ENCODE assay signal across 17 mouse cellular contexts in the genomic region with DNA sequence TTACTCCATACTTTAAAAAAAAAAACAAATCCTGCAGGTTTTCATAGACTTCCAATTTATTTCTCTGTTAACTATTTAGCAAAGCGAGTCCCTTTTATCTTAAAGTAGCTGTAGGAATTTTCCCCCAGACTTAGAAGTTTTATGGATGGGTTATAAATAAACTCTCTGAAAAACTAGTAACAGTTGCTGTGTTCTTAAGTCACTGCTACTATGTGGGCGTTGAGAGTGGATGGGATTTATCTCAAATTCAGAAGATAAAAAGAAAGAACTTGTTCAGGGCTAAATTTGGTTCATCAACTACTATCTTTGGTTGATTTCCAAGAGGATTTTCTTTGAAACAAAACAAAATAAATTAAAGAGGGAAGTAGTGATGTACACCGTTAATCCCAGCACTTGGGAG.
"Had no signal": no experiment of that assay in that cellular context is flagged by ENCODE, and none has a peak within 500 bp of the region (broad histone marks: within the 10 kb centered on the region; RNA-seq: fewer than 3 reads in every experiment).

No protein-coding gene starts in this region.

- H3K9me3 ChIP-seq: neural tube, embryonic 12.5 days; neural tube, embryonic 13.5 days; neural tube, embryonic 15.5 days; stomach, embryonic 15.5 days had no signal

- DNase-seq: retina, postnatal 1 day; right cerebral cortex, adult 18-20 months; right cerebral cortex, postnatal 14 days; right cerebral cortex, postnatal 25 days; right cerebral cortex, postnatal 4 days; spleen, adult 18-20 months; thymus, adult 18-20 months; thymus, adult 2 months; thymus, postnatal 14 days; thymus, postnatal 25 days; thymus, postnatal 36 days; thymus, postnatal 4 days had no signal

- H3K36me3 ChIP-seq: neural tube, embryonic 12.5 days; neural tube, embryonic 13.5 days; neural tube, embryonic 15.5 days; stomach, embryonic 15.5 days had no signal

- H3K4me3 ChIP-seq: neural tube, embryonic 12.5 days; neural tube, embryonic 13.5 days; neural tube, embryonic 15.5 days; stomach, embryonic 15.5 days had no signal

- H3K4me1 ChIP-seq: stomach, embryonic 15.5 days had no signal

- H3K4me2 ChIP-seq: neural tube, embryonic 12.5 days; neural tube, embryonic 13.5 days; neural tube, embryonic 15.5 days; stomach, embryonic 15.5 days had no signal

- H3K9ac ChIP-seq: neural tube, embryonic 12.5 days; neural tube, embryonic 13.5 days; neural tube, embryonic 15.5 days; stomach, embryonic 15.5 days had no signal

- H3K27ac ChIP-seq: neural tube, embryonic 15.5 days; stomach, embryonic 15.5 days; stomach, postnatal 0 days had no signal

- H3K27me3 ChIP-seq: neural tube, embryonic 12.5 days; neural tube, embryonic 13.5 days; neural tube, embryonic 15.5 days; stomach, embryonic 15.5 days had no signal
